Mouse (Mus musculus): Measurements from ENCODE around the gene Kalrn. TPM values are rescaled to one million over a fixed set of nuclear protein-coding genes. Genes with fewer than 3 reads are reported as not detected.

Gene Kalrn
- polyA plus RNA-seq, 1 experiment from 2014 or later = 10.0 TPM

GRCm38 (mm10) chr16:34483716-34484115 is 89.6 kb downstream of the Kalrn start:
- no peaks in the 10 kb centered on the region for H3K4me1 ChIP-seq (replicated peaks)
- H3K9me3 ChIP-seq (replicated peaks) = no peaks in the 10 kb centered on the region
- WGBS (ENCODE audit: insufficient replicate concordance) = 79% methylated on average over 6 of the region's 6 CpGs
- H3K27ac ChIP-seq (replicated peaks) = no peak overlapping the region
- H3K27me3 ChIP-seq = no peaks in the 10 kb centered on the region
- no peak for ATAC-seq (ENCODE audit: insufficient read depth)
- no peak overlapping the region for H3K9ac ChIP-seq
- H3K36me3 ChIP-seq (replicated peaks) = no peaks in the 10 kb centered on the region
- no peak overlapping the region for H3K4me2 ChIP-seq
- H3K4me3 ChIP-seq (replicated peaks) = no peak overlapping the region

DNA sequence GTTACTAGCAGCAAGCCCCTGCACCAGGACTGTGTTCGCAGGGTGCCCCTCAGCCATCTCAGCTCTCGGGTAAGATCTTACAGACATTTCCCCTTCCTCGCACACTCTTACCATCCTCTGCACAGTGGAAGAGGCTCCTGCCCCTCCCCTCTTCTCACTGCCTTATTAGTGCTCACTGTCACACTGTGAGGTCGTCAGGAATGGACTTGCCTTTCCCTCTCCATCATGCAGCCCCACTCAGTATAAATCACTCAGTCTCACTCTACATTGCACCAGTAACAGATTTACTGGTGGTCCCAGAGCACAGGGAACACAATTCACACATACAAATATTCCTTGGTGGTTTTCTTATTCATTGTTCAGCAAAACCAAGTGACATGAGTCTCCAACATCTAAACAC is 98.6 kb downstream of the Kalrn start:
- no peak overlapping the region for H3K4me3 ChIP-seq (replicated peaks)
- ATAC-seq (ENCODE audit: insufficient read depth) = no peak
- no peaks in the 10 kb centered on the region for H3K27me3 ChIP-seq
- 47% methylated on average over 4 of the region's 4 CpGs for WGBS (ENCODE audit: insufficient replicate concordance)
- no peaks in the 10 kb centered on the region for H3K36me3 ChIP-seq (replicated peaks)
- no peak overlapping the region for H3K27ac ChIP-seq (replicated peaks)
- H3K4me2 ChIP-seq = no peak overlapping the region
- H3K9ac ChIP-seq = no peak overlapping the region
- H3K4me1 ChIP-seq (replicated peaks) = no peaks in the 10 kb centered on the region
- H3K9me3 ChIP-seq (replicated peaks) = no peaks in the 10 kb centered on the region

- ATAC-seq (ENCODE audit: insufficient read depth) = no peak
- Histone ChIP-seq H3K27me3 (no peaks in the 10 kb centered on the region), H3K36me3 (replicated peaks) (no peaks in the 10 kb centered on the region), H3K4me2 (no peak overlapping the region), H3K4me1 (replicated peaks) (no peaks in the 10 kb centered on the region), H3K27ac (replicated peaks) (no peak overlapping the region), H3K4me3 (replicated peaks) (no peak overlapping the region), H3K9ac (no peak overlapping the region), H3K9me3 (replicated peaks) (no peaks in the 10 kb centered on the region)
- 47% methylated on average over 4 of the region's 4 CpGs for WGBS (ENCODE audit: insufficient replicate concordance)
Measured at GRCm38 (mm10) chr16:34473891-34474290, 99.4 kb downstream of the Kalrn start.

GRCm38 (mm10) chr16:34471441-34471840 is 101.9 kb downstream of the Kalrn start:
- no peak for ATAC-seq (ENCODE audit: insufficient read depth)
- H3K27me3 ChIP-seq = no peaks in the 10 kb centered on the region
- H3K4me2 ChIP-seq = no peak overlapping the region
- H3K9me3 ChIP-seq (replicated peaks) = no peaks in the 10 kb centered on the region
- no peak overlapping the region for H3K9ac ChIP-seq
- no peak overlapping the region for H3K27ac ChIP-seq (replicated peaks)
- no peak overlapping the region for H3K4me3 ChIP-seq (replicated peaks)
- no peaks in the 10 kb centered on the region for H3K4me1 ChIP-seq (replicated peaks)
- 62% methylated on average over 4 of the region's 4 CpGs for WGBS (ENCODE audit: insufficient replicate concordance)
- H3K36me3 ChIP-seq (replicated peaks) = no peaks in the 10 kb centered on the region

DNA sequence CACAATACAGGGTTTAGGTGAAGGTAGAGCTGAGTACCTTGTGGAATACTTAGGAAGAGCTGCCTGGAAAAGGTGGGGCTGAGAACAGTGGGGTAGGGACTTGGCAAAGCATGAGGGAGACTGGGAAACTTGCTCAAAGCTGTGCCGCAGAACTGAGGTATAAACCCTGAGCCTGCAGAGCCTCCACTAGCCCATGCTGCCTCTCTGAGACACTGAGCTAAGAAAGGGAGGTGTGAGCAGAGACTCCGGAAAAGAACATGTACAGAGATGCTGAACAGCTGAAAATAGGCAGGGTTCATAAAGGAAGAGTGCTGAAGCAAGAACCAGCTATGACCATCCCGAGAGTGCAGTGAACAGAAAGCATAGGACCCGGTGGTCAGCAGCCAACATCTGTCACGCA is 103.0 kb downstream of the Kalrn start:
- Histone ChIP-seq H3K9ac (no peak overlapping the region), H3K27me3 (peaks cover 4% of the 10 kb centered on the region; the same call in 1 of the 2 replicates), H3K4me2 (no peak overlapping the region), H3K4me1 (replicated peaks) (no peaks in the 10 kb centered on the region), H3K4me3 (replicated peaks) (no peak overlapping the region), H3K36me3 (replicated peaks) (no peaks in the 10 kb centered on the region), H3K27ac (replicated peaks) (no peak overlapping the region), H3K9me3 (replicated peaks) (no peaks in the 10 kb centered on the region)
- 68% methylated on average over 5 of the region's 5 CpGs for WGBS (ENCODE audit: insufficient replicate concordance)
- ATAC-seq (ENCODE audit: insufficient read depth) = no peak

DNA sequence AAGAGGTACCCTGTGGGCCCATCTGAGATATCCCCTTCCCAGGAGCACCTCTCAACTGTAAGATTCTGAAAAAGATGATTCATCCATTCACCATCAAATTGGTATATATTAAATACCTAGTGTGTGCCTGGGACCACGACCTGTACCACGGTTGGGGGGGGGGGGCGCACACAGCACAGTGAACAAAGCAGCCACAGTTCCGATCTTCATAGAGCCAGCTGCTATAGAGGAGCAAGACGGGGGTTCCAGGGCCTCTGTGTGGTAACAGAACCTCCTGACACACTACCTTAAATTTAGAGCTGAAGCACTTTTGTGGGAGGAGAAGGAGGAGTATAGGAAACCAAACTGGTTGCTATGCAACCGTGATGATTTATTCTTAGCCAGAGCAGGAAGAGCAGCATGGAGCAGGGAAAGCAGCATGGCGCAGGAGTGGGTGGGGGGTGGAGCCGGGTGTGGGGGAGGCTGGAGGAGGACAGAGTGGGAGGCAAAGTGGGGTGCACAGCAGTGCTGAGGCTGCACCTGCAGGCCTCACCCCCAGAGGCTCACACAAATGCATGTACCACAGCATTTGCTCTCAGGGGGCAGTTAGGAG is 104.0 kb downstream of the Kalrn start:
- no peak for ATAC-seq (ENCODE audit: insufficient read depth)
- Histone ChIP-seq H3K27me3 (peaks cover 4% of the 10 kb centered on the region; the same call in 1 of the 2 replicates), H3K9ac (no peak overlapping the region), H3K4me3 (replicated peaks) (no peak overlapping the region), H3K4me1 (replicated peaks) (no peaks in the 10 kb centered on the region), H3K9me3 (replicated peaks) (no peaks in the 10 kb centered on the region), H3K27ac (replicated peaks) (no peak overlapping the region), H3K4me2 (no peak overlapping the region), H3K36me3 (replicated peaks) (no peaks in the 10 kb centered on the region)
- 32% methylated on average over 8 of the region's 8 CpGs for WGBS (ENCODE audit: insufficient replicate concordance)

- H3K4me2 ChIP-seq = no peak overlapping the region
- H3K27ac ChIP-seq (replicated peaks) = no peak overlapping the region
- no peaks in the 10 kb centered on the region for H3K4me1 ChIP-seq (replicated peaks)
- ATAC-seq (ENCODE audit: insufficient read depth) = no peak
- no peak overlapping the region for H3K4me3 ChIP-seq (replicated peaks)
- peaks cover 4% of the 10 kb centered on the region; the same call in 1 of the 2 replicates for H3K27me3 ChIP-seq
- no peaks in the 10 kb centered on the region for H3K36me3 ChIP-seq (replicated peaks)
- H3K9me3 ChIP-seq (replicated peaks) = no peaks in the 10 kb centered on the region
- WGBS (ENCODE audit: insufficient replicate concordance) = 47% methylated on average over 4 of the region's 4 CpGs
- H3K9ac ChIP-seq = no peak overlapping the region
Measured at GRCm38 (mm10) chr16:34466649-34467048, 106.7 kb downstream of the Kalrn start.

DNA sequence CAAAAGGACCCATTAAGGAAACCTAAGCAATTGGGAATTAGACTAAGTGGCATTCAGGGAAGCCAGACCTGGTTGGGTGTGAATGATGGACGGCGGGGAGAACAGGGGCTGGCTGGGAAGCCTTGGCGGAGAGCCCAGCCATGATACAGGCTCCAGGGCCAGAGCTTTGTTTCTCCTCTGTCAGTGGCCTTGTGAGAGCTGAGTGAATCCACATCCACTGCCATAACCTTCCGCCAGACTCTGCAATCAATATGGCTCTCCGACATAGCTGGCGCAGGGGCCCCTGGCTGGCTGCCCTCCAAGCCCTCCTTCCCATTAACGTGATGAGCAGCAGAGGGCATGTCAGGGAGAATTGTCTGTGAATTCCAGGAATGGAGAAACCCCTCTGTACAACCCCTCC is 117.0 kb downstream of the Kalrn start:
- H3K4me2 ChIP-seq = no peak overlapping the region
- H3K27ac ChIP-seq (replicated peaks) = no peak overlapping the region
- no peak overlapping the region for H3K9ac ChIP-seq
- no peak overlapping the region for H3K4me3 ChIP-seq (replicated peaks)
- H3K9me3 ChIP-seq (replicated peaks) = no peaks in the 10 kb centered on the region
- H3K36me3 ChIP-seq (replicated peaks) = no peaks in the 10 kb centered on the region
- no peaks in the 10 kb centered on the region for H3K27me3 ChIP-seq
- no peak for ATAC-seq (ENCODE audit: insufficient read depth)
- H3K4me1 ChIP-seq (replicated peaks) = no peaks in the 10 kb centered on the region
- 73% methylated on average over 7 of the region's 7 CpGs for WGBS (ENCODE audit: insufficient replicate concordance)

- Histone ChIP-seq H3K27me3 (no peaks in the 10 kb centered on the region), H3K9ac (no peak overlapping the region), H3K4me3 (replicated peaks) (no peak overlapping the region), H3K27ac (replicated peaks) (no peak overlapping the region), H3K9me3 (replicated peaks) (no peaks in the 10 kb centered on the region), H3K4me2 (no peak overlapping the region), H3K4me1 (replicated peaks) (no peaks in the 10 kb centered on the region), H3K36me3 (replicated peaks) (no peaks in the 10 kb centered on the region)
- 56% methylated on average over 7 of the region's 7 CpGs for WGBS (ENCODE audit: insufficient replicate concordance)
- ATAC-seq (ENCODE audit: insufficient read depth) = no peak
Measured at GRCm38 (mm10) chr16:34445666-34446065, 127.7 kb downstream of the Kalrn start.

GRCm38 (mm10) chr16:34441704-34442103 is 131.6 kb downstream of the Kalrn start:
- Histone ChIP-seq H3K4me1 (replicated peaks) (no peaks in the 10 kb centered on the region), H3K36me3 (replicated peaks) (no peaks in the 10 kb centered on the region), H3K27me3 (no peaks in the 10 kb centered on the region), H3K9me3 (replicated peaks) (no peaks in the 10 kb centered on the region), H3K27ac (replicated peaks) (no peak overlapping the region), H3K9ac (no peak overlapping the region), H3K4me3 (replicated peaks) (no peak overlapping the region), H3K4me2 (no peak overlapping the region)
- 24% methylated on average over 2 of the region's 2 CpGs for WGBS (ENCODE audit: insufficient replicate concordance)
- ATAC-seq (ENCODE audit: insufficient read depth) = no peak

DNA sequence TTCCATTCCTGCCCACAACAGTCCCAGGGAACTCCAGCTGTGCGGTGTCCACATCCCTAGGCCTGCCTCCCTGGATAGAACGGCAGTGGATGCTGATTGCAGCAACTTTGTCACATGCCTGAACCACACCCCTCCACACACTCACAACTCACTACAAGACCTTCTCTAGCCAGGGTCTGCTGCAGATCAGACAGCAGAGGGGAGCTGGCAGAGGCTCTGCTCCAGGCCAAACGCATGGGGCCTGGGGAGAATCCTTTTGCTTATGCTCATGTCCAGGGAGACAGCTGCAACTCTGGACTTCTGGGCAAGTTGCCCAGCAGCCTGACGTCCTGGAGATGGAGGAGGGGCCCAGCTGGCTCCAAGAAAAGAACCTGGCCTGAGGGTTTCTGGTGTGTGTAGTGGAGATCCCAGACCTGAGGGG is 132.3 kb downstream of the Kalrn start:
- Histone ChIP-seq H3K36me3 (replicated peaks) (no peaks in the 10 kb centered on the region), H3K9ac (no peak overlapping the region), H3K27me3 (no peaks in the 10 kb centered on the region), H3K4me3 (replicated peaks) (no peak overlapping the region), H3K4me1 (replicated peaks) (no peaks in the 10 kb centered on the region), H3K27ac (replicated peaks) (no peak overlapping the region), H3K4me2 (no peak overlapping the region), H3K9me3 (replicated peaks) (no peaks in the 10 kb centered on the region)
- no peak; the same call in 1 of the 2 replicates for ATAC-seq (ENCODE audit: insufficient read depth)
- WGBS (ENCODE audit: insufficient replicate concordance) = 50% methylated on average over 4 of the region's 4 CpGs

GRCm38 (mm10) chr16:34440019-34440615 is 133.2 kb downstream of the Kalrn start:
- Histone ChIP-seq H3K9ac (no peak overlapping the region), H3K4me3 (replicated peaks) (no peak overlapping the region), H3K27ac (replicated peaks) (no peak overlapping the region), H3K9me3 (replicated peaks) (no peaks in the 10 kb centered on the region), H3K4me1 (replicated peaks) (no peaks in the 10 kb centered on the region), H3K27me3 (no peaks in the 10 kb centered on the region), H3K4me2 (no peak overlapping the region), H3K36me3 (replicated peaks) (no peaks in the 10 kb centered on the region)
- 69% methylated on average over 8 of the region's 8 CpGs for WGBS (ENCODE audit: insufficient replicate concordance)
- no peak for ATAC-seq (ENCODE audit: insufficient read depth)
